ENCODE assay signal across 29 mouse cellular contexts in the genomic region with DNA sequence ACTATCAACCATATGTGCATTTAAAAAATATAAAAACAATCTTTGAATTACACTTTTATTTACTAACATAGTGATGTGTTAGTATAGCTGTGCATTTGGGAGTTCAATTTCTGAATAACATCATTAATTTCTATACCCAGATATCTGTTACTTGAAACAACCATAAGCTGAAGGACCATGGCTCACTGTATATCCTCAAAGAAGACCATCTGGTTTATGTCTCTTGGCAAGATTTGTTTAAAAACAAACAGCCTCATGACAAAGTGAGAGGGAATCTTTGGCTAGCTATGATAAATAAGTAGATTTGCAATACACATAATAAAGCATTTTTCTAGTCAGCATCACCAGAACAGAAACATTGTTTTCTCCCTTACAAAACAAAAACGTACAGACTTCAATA.
"Had no signal": no experiment of that assay in that cellular context is flagged by ENCODE, and none has a peak within 500 bp of the region (broad histone marks: within the 10 kb centered on the region; RNA-seq: fewer than 3 reads in every experiment).

No protein-coding gene starts in this region.

- ATAC-seq: liver, embryonic 12.5 days; liver, postnatal 0 days; lung, postnatal 0 days; midbrain, embryonic 13.5 days; midbrain, embryonic 15.5 days; midbrain, embryonic 16.5 days had no signal

- H3K9me3 ChIP-seq: limb, embryonic 10.5 days; limb, embryonic 12.5 days; limb, embryonic 13.5 days; limb, embryonic 15.5 days; liver, embryonic 12.5 days; liver, embryonic 13.5 days; liver, embryonic 15.5 days; megakaryocyte, embryonic 14.5 days; midbrain, embryonic 10.5 days; midbrain, embryonic 12.5 days; midbrain, embryonic 13.5 days; midbrain, embryonic 15.5 days; neural tube, embryonic 12.5 days had no signal

- H3K4me1 ChIP-seq: limb, embryonic 10.5 days; limb, embryonic 12.5 days; limb, embryonic 13.5 days; limb, embryonic 15.5 days; liver, embryonic 12.5 days; liver, embryonic 13.5 days; liver, embryonic 15.5 days; megakaryocyte, embryonic 14.5 days; midbrain, embryonic 10.5 days; midbrain, embryonic 12.5 days; midbrain, embryonic 13.5 days; midbrain, embryonic 15.5 days; neural tube, embryonic 12.5 days had no signal

- H3K9ac ChIP-seq: limb, embryonic 12.5 days; limb, embryonic 13.5 days; limb, embryonic 15.5 days; liver, embryonic 12.5 days; liver, embryonic 13.5 days; liver, embryonic 14.5 days; liver, embryonic 15.5 days; liver, postnatal 0 days; midbrain, embryonic 12.5 days; midbrain, embryonic 13.5 days; midbrain, embryonic 15.5 days; neural tube, embryonic 12.5 days had no signal

- H3K27ac ChIP-seq: left cerebral cortex, adult 2 months; limb, embryonic 10.5 days; limb, embryonic 12.5 days; limb, embryonic 13.5 days; limb, embryonic 15.5 days; liver, embryonic 12.5 days; liver, embryonic 13.5 days; liver, embryonic 14.5 days; liver, embryonic 15.5 days; macrophage; midbrain, embryonic 10.5 days; midbrain, embryonic 12.5 days; midbrain, embryonic 13.5 days; midbrain, embryonic 15.5 days; neural tube, embryonic 12.5 days had no signal

- H3K27me3 ChIP-seq: limb, embryonic 12.5 days; limb, embryonic 13.5 days; limb, embryonic 15.5 days; liver, embryonic 12.5 days; liver, embryonic 13.5 days; liver, embryonic 15.5 days; midbrain, embryonic 12.5 days; midbrain, embryonic 13.5 days; midbrain, embryonic 15.5 days; neural tube, embryonic 12.5 days had no signal

- H3K4me3 ChIP-seq: left cerebral cortex, adult 2 months; limb, embryonic 10.5 days; limb, embryonic 12.5 days; limb, embryonic 13.5 days; limb, embryonic 15.5 days; liver, embryonic 12.5 days; liver, embryonic 13.5 days; liver, embryonic 15.5 days; megakaryocyte, embryonic 14.5 days; midbrain, embryonic 10.5 days; midbrain, embryonic 12.5 days; midbrain, embryonic 13.5 days; midbrain, embryonic 15.5 days; myocyte; neural tube, embryonic 12.5 days had no signal

- H3K36me3 ChIP-seq: limb, embryonic 10.5 days; limb, embryonic 12.5 days; limb, embryonic 13.5 days; limb, embryonic 15.5 days; liver, embryonic 12.5 days; liver, embryonic 13.5 days; liver, embryonic 15.5 days; midbrain, embryonic 10.5 days; midbrain, embryonic 12.5 days; midbrain, embryonic 13.5 days; midbrain, embryonic 15.5 days; neural tube, embryonic 12.5 days had no signal

- DNase-seq: layer of hippocampus, postnatal 36 days; left cerebral cortex, postnatal 4 days; liver; liver, embryonic 13.5 days; liver, postnatal 0 days; lung, adult 18-20 months; lung, adult 2 months; lung, postnatal 10 days; midbrain, embryonic 14.5 days had no signal

- H3K4me2 ChIP-seq: limb, embryonic 12.5 days; limb, embryonic 13.5 days; limb, embryonic 15.5 days; liver, embryonic 11.5 days; liver, embryonic 12.5 days; liver, embryonic 13.5 days; liver, embryonic 15.5 days; midbrain, embryonic 11.5 days; midbrain, embryonic 12.5 days; midbrain, embryonic 13.5 days; midbrain, embryonic 15.5 days; neural tube, embryonic 12.5 days had no signal
